Mouse (Mus musculus) naive thymus-derived CD4-positive, alpha-beta T cell, adult 2 months (primary cell): ENCODE data around the gene Ncoa3.

Experiments used
- DNase-seq: peaks from one replicate; pipeline ENCODE4 v3.0.0-alpha.2; 2011; ENCODE audit warnings: low read depth

The Ncoa3 gene

GRCm38 (mm10) chr2:166035725-166036124 lies 43.3 kb downstream of the Ncoa3 start:
- peak; percentile 87 for DNase-seq

DNA sequence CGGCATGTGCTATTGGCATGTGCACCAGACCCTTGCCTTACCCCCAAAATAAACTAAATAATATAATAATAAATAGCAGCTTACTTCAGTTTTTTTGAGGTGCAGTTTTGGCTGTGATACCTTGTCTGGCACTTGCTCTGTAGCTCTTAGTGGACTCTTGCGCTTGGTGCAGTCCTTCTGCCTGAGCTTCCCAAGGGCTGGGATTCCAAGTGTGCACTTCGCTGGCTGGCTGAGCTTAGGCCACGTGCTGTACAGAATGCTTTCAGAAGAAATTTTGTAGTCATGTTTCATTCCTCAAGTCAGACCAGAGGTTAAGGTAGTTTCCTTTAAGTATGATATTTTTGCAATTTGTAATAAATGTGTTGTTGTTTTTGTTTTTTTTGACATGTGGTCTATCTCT lies 47.2 kb downstream of the Ncoa3 start:
- DNase-seq, result no peak

DNA sequence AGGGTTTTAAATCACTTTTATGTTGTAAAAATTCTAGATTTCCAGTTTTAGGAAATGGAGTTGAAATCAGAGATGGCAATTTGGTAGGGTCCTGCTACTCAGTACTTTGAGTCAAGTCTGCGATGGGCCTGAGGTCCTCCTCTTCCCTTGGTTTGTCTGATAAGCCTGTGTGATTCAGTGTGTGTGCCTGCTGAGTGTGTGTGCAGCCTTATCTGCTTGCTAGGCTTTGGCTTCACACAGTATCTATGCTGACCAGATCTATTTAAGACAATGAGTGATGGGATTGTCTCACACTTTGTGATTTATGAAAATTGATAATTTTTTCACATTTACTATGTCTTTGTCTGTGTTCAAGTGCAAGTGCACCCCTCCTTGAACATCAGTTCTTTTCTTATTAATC lies 50.1 kb downstream of the Ncoa3 start:
- no peak for DNase-seq

- no peak for DNase-seq
These were observed 52.6 kb downstream of the Ncoa3 start for GRCm38 (mm10) chr2:166045006-166045405.

DNA sequence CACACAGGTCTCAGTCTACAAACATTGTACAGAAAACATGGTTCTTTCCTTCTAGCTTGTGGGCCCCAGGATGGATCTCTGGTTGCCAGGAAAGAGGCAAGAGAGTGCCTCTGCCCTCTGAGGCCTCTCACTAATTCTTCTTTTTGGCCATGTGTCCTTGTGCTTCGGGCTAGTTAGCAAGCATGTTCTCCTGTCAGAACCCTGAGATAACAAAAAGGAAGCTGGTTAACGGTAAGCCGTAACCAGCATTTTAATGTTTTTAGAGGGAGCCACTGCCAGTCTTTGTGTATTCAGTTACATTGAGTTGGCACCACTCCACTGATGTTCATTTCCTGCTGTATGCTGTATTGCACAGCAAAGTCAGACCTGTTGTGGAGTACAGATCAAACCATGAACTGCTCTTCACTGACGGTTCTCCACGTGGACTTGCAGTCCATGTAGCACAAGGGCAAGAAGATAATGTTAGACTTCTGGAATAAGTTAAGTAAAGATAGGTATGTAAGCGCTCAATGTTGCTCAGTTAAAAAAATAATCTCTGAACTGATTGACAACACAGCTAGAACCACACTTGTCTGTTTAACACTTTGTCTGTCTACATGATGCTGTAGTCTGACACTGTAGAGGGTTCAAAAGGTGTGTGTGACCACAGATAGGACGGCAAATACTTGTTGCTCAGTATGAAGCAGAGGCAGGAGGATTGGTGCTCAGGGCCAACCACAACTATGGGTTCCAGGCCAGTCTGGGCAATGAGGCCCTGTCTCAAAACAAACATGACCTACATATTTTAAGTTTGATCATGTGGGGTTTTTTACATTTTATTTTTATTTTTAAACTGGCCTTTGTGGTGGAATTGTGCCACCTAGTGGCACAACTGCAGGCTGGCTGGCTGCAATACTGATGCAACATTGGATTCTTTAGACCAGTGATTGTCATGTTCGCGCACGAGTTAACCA lies 53.4 kb downstream of the Ncoa3 start:
- peak; percentile 67 for DNase-seq

DNA sequence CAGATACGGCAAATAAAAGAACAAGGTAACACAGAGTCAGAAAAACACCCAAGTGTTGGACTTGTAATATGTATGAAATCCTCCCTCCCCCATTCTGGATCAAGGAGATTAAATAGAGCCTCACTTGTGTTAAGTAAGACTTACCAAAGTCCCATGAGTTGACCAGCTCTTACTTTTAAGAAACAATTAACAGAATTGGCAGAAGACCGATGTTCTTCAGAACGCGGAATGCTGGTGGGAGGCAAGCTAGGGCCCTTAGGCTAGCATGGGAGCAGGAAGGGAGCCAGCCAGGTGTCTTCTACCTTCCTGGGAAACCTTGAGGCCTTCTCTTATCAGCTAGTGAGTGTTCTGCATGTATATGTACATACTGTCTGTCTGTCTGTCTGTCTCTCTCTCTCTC lies 55.5 kb downstream of the Ncoa3 start:
- no peak for DNase-seq

DNA sequence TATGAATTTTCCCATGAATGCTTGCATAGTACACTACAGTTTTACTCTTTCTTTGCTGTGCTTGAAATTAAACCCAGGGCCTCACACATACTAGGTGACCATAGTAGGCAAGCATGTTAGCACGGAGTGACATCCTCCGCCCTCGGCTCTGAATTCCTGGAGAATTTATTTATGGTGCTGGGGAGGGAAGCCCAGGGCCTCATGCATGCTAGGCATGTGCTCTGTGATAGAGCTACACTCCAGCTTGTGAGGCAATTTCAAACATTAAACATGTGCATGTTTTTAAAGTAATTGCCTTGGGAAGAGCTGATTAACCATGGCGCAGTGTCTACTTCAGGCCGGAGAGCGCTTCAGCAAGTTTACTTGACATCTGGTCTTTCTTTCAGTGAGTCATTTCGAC lies 56.4 kb downstream of the Ncoa3 start:
- no peak for DNase-seq

GRCm38 (mm10) chr2:166051421-166051820 lies 59.0 kb downstream of the Ncoa3 start:
- no peak for DNase-seq

DNA sequence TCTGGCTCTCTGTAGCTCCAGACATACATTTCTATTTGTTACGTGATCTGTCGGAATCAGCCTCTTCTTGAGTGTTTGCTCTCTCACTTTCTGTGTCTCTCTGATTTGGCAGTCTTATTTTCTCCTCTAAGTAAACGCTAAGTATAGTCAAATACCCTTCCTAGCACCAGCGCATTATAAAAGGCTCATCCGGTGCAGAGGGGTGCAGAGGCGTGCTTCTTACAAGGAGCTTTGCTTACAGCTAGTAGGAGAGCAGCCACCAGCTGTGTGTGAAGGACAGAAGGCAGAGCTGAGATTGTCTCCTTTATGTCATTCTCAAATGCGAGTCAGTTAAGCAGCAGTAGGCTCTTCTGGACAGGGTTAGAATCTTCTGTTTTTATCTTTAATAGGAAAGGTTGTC lies 59.5 kb downstream of the Ncoa3 start:
- DNase-seq, result no peak

DNA sequence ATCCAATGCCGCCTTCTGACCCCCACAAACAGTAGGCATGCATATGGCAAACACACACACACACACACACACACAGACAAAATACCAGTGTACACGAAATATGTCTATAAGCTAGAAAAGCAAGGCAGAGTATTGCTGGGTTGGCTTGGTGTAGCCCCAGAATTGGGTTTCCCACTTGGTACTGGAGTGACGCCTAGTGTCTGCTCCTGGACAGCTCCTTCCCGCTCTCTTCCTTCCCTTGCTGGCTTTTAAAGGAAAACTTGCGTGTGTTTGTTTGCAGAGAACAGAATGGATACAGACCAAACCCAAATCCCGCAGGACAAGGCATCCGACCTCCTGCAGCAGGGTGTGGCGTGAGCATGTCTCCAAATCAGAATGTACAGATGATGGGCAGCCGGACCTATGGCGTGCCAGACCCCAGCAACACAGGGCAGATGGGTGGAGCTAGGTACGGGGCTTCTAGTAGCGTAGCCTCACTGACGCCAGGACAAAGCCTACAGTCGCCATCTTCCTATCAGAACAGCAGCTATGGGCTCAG lies 61.6 kb downstream of the Ncoa3 start:
- DNase-seq, result no peak

GRCm38 (mm10) chr2:166059684-166060423 lies 67.4 kb downstream of the Ncoa3 start:
- DNase-seq, result peak; percentile 60

GRCm38 (mm10) chr2:166062008-166062407 lies 69.6 kb downstream of the Ncoa3 start:
- no peak for DNase-seq

DNA sequence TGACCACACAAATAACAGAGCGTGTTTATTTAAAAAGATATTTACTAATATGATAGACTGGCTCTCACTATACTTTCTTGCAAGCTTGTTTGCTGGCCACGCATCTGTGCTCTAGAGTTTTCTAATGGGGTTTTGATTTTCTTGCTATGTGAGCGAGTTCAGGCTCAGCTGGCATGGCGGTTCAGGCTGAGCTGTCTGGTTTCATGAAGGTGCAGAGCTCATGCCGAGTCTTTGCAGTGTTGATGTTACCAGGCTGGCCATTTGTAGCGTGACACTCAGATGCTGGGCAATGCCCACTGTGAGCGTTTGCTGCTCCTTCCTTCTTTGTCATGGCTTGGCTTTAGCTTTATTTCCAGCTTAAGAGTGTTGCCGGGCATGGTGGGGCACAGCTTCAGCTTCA lies 70.0 kb downstream of the Ncoa3 start:
- DNase-seq, result no peak

GRCm38 (mm10) chr2:166066434-166066833 lies 74.0 kb downstream of the Ncoa3 start:
- DNase-seq, result no peak

DNA sequence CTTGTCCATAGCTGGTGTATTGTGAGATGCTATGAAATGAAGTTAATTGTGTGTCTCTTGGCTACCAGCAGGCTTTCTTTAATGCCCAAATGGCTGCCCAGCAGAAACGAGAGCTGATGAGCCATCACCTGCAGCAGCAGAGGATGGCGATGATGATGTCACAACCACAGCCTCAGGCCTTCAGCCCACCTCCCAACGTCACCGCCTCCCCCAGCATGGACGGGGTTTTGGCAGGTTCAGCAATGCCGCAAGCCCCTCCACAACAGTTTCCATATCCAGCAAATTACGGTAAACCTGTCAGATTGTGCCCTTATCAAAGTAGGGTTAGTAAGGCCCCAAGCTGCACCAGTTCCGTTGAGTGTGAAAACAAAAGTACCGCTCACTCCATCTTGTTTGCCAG lies 75.8 kb downstream of the Ncoa3 start:
- DNase-seq, result no peak

DNA sequence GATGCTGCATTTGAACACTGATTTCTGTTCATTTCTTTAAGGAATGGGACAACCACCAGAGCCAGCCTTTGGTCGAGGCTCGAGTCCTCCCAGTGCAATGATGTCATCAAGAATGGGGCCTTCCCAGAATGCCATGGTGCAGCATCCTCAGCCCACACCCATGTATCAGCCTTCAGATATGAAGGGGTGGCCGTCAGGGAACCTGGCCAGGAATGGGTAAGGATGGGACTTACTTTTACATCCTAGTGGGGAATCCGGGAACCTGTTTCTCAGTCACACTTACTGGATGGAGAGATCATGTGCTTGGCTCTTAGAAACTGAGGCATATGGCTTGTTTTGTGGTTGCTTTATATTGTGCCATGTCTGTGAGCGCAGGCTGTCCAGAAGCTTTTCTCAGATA lies 76.7 kb downstream of the Ncoa3 start:
- DNase-seq, result no peak

DNA sequence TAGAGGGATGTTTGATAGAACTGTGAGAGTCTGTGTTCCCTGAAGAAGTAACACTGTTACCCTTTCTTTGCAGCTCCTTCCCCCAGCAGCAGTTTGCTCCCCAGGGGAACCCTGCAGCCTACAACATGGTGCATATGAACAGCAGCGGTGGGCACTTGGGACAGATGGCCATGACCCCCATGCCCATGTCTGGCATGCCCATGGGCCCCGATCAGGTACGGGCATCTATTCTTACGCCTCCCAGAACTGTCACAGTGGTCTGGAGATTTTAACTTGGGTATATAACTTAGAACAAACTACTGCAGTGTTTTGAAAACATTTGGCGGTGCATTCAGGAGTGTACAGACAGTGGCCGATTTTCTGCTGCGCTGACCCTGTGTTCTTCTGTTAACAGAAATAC lies 77.3 kb downstream of the Ncoa3 start:
- DNase-seq, result no peak

DNA sequence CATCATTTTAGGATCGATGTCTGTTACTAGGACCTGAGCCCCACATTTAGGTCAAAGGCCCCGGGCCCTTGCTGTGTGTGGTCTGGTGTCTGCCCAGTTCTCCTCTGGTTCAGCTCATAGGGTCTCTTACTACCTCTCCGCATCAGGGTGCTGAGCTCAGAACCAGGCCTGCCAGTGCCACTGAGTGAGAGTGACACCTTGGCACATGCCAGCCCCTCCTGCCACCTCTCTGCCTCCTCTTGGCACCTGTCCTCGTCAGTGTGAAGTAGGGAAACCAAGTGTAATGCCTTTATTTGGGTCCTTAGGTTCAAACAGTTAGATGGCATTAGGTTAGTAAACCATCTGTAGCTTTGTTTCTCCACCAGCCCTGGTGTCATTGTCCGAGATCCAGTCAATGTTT lies 79.0 kb downstream of the Ncoa3 start:
- no peak for DNase-seq

GRCm38 (mm10) chr2:166071889-166072288 lies 79.5 kb downstream of the Ncoa3 start:
- DNase-seq, result no peak

GRCm38 (mm10) chr2:166073082-166073481 lies 80.6 kb downstream of the Ncoa3 start:
- no peak for DNase-seq

DNA sequence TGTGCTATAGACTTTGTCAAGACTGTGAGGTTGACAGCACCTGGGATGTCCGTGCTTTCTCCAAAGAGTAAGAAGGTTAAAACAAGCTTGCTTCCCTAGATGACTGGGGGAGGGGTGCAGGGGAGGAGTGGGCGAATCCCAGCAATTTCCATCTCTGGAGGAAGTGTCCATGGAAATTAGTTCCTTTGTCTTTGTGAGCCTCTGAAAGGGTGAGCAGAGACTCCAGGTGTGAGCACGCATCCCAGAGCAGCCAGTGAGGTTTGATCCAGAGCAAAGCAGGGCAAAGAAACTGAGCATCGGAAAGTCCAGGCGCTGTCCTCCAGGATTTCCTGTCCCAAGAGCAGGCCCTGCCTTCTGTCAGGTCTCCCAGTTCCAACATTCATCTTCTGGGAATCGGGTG lies 81.9 kb downstream of the Ncoa3 start:
- DNase-seq, result no peak

DNA sequence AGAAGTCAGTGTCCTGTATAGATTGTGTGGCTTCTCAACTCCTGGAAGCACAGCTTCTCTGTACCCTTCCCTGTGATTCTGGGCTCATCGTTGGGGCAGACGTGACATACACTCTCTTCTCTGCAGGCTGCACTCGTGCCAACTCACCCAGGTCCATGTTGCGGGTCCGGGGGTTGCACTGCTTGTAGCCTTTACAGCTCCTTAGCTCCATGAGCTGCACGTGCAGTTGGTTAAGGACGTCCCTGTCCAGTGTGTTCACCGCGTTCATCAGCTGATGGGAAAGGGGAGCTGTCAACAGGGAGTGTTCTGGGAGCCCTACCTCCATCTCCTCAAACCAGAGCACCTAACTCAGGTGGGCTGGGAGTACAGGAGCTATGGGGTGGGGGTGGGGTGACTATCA lies 84.9 kb downstream of the Ncoa3 start:
- no peak for DNase-seq

DNA sequence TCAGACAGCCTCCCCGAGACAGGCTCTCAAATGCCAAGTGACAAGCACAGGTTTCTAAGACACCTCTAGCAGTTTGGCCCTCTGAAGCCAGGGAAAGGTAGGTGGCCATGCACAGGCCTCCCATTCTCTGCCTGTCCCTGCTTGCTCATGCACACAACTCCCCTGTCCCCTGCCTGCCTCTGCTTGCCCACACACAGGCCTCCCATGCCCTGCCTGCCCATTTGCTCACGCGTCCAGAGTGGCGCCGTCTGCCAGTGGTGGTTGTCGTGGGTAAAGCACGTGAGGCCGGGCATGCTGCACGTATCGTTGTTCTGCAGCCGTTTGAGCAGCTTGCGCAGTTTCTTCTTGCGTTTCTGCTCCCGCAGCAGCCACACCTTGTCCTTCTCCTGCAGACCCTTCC lies 86.8 kb downstream of the Ncoa3 start:
- DNase-seq, result no peak
